Mouse (Mus musculus): Measurements from ENCODE around the gene Nupl1. TPM values are rescaled to one million over a fixed set of nuclear protein-coding genes. Genes with fewer than 3 reads are reported as not detected.

Gene Nupl1
- polyA plus RNA-seq, 1 experiment from 2014 or later: not detected

GRCm38 (mm10) chr14:60209166-60209565 lies 42.1 kb downstream of the Nupl1 start:
- no peaks in the 10 kb centered on the region for H3K9me3 ChIP-seq (ENCODE audit: control insufficient read depth, low read length)
- no peak overlapping the region for H3K27ac ChIP-seq (replicated peaks; ENCODE audit: low read depth, low read length)
- no peak overlapping the region for H3K4me2 ChIP-seq (ENCODE audit: low read length)
- H3K36me3 ChIP-seq (ENCODE audit: control insufficient read depth, insufficient read depth, low read length): no peaks in the 10 kb centered on the region
- no peak overlapping the region for H3K9ac ChIP-seq (replicated peaks; ENCODE audit: low read length)
- DNase-seq: no peak
- no peak for ATAC-seq (ENCODE audit: low FRiP score, low TSS enrichment)
- H3K4me3 ChIP-seq (replicated peaks; ENCODE audit: low read depth, low read length): no peak overlapping the region
- H3K4me1 ChIP-seq (ENCODE audit: control insufficient read depth, insufficient read depth, low read length): no peaks in the 10 kb centered on the region
- WGBS: 92% methylated on average over 7 of the region's 7 CpGs
- no peaks in the 10 kb centered on the region for H3K27me3 ChIP-seq (ENCODE audit: control insufficient read depth, insufficient read depth, low read length)

- no peak overlapping the region for H3K4me3 ChIP-seq (replicated peaks; ENCODE audit: low read depth, low read length)
- no peak for ATAC-seq (ENCODE audit: low FRiP score, low TSS enrichment)
- H3K27me3 ChIP-seq (ENCODE audit: control insufficient read depth, insufficient read depth, low read length): no peaks in the 10 kb centered on the region
- H3K36me3 ChIP-seq (ENCODE audit: control insufficient read depth, insufficient read depth, low read length): no peaks in the 10 kb centered on the region
- WGBS: 93% methylated on average over 6 of the region's 6 CpGs
- no peaks in the 10 kb centered on the region for H3K4me1 ChIP-seq (ENCODE audit: control insufficient read depth, insufficient read depth, low read length)
- DNase-seq: no peak
- H3K9ac ChIP-seq (replicated peaks; ENCODE audit: low read length): no peak overlapping the region
- H3K27ac ChIP-seq (replicated peaks; ENCODE audit: low read depth, low read length): no peak overlapping the region
- no peak overlapping the region for H3K4me2 ChIP-seq (ENCODE audit: low read length)
- no peaks in the 10 kb centered on the region for H3K9me3 ChIP-seq (ENCODE audit: control insufficient read depth, low read length)
These were observed 46.2 kb downstream of the Nupl1 start for GRCm38 (mm10) chr14:60204993-60205392.

GRCm38 (mm10) chr14:60196884-60197283 lies 54.3 kb downstream of the Nupl1 start, which contains the start of gene Atp8a2:
Gene Atp8a2, minus strand, starts transcription at chr14:60197179.
- Histone ChIP-seq H3K27ac (replicated peaks; ENCODE audit: low read depth, low read length) (no peak within 1 kb of the TSS), H3K4me1 (ENCODE audit: control insufficient read depth, insufficient read depth, low read length) (no peaks in the 10 kb centered on the region), H3K36me3 (ENCODE audit: control insufficient read depth, insufficient read depth, low read length) (no peaks in the 10 kb centered on the region), H3K4me2 (ENCODE audit: low read length) (no peak within 1 kb of the TSS), H3K9ac (replicated peaks; ENCODE audit: low read length) (no peak within 1 kb of the TSS), H3K9me3 (ENCODE audit: control insufficient read depth, low read length) (no peaks in the 10 kb centered on the region), H3K4me3 (replicated peaks; ENCODE audit: low read depth, low read length) (no peak within 1 kb of the TSS), H3K27me3 (ENCODE audit: control insufficient read depth, insufficient read depth, low read length) (no peaks in the 10 kb centered on the region)
- ATAC-seq (ENCODE audit: low FRiP score, low TSS enrichment): no peak
- WGBS: 84% methylated on average over 7 of the region's 7 CpGs
- DNase-seq: no peak

GRCm38 (mm10) chr14:60195999-60196398 lies 55.2 kb downstream of the Nupl1 start:
- Histone ChIP-seq H3K4me2 (ENCODE audit: low read length) (no peak overlapping the region), H3K9me3 (ENCODE audit: control insufficient read depth, low read length) (no peaks in the 10 kb centered on the region), H3K27me3 (ENCODE audit: control insufficient read depth, insufficient read depth, low read length) (no peaks in the 10 kb centered on the region), H3K27ac (replicated peaks; ENCODE audit: low read depth, low read length) (no peak overlapping the region), H3K4me3 (replicated peaks; ENCODE audit: low read depth, low read length) (no peak overlapping the region), H3K36me3 (ENCODE audit: control insufficient read depth, insufficient read depth, low read length) (no peaks in the 10 kb centered on the region), H3K9ac (replicated peaks; ENCODE audit: low read length) (no peak overlapping the region), H3K4me1 (ENCODE audit: control insufficient read depth, insufficient read depth, low read length) (no peaks in the 10 kb centered on the region)
- ATAC-seq (ENCODE audit: low FRiP score, low TSS enrichment) (no peak), DNase-seq (no peak)
- WGBS: 86% methylated on average over 5 of the region's 5 CpGs

- no peak overlapping the region for H3K4me3 ChIP-seq (replicated peaks; ENCODE audit: low read depth, low read length)
- WGBS: 89% methylated on average over 1 of the region's 1 CpGs
- no peak for DNase-seq
- no peak for ATAC-seq (ENCODE audit: low FRiP score, low TSS enrichment)
- H3K4me1 ChIP-seq (ENCODE audit: control insufficient read depth, insufficient read depth, low read length): no peaks in the 10 kb centered on the region
- H3K36me3 ChIP-seq (ENCODE audit: control insufficient read depth, insufficient read depth, low read length): no peaks in the 10 kb centered on the region
- H3K27ac ChIP-seq (replicated peaks; ENCODE audit: low read depth, low read length): no peak overlapping the region
- H3K9me3 ChIP-seq (ENCODE audit: control insufficient read depth, low read length): no peaks in the 10 kb centered on the region
- H3K9ac ChIP-seq (replicated peaks; ENCODE audit: low read length): no peak overlapping the region
- H3K4me2 ChIP-seq (ENCODE audit: low read length): no peak overlapping the region
- no peaks in the 10 kb centered on the region for H3K27me3 ChIP-seq (ENCODE audit: control insufficient read depth, insufficient read depth, low read length)
These were observed 56.6 kb downstream of the Nupl1 start for GRCm38 (mm10) chr14:60194606-60195005.

GRCm38 (mm10) chr14:60189771-60190170 lies 61.5 kb downstream of the Nupl1 start:
- Histone ChIP-seq H3K4me1 (ENCODE audit: control insufficient read depth, insufficient read depth, low read length) (no peaks in the 10 kb centered on the region), H3K9ac (replicated peaks; ENCODE audit: low read length) (no peak overlapping the region), H3K27me3 (ENCODE audit: control insufficient read depth, insufficient read depth, low read length) (no peaks in the 10 kb centered on the region), H3K27ac (replicated peaks; ENCODE audit: low read depth, low read length) (no peak overlapping the region), H3K4me3 (replicated peaks; ENCODE audit: low read depth, low read length) (no peak overlapping the region), H3K4me2 (ENCODE audit: low read length) (no peak overlapping the region), H3K9me3 (ENCODE audit: control insufficient read depth, low read length) (no peaks in the 10 kb centered on the region), H3K36me3 (ENCODE audit: control insufficient read depth, insufficient read depth, low read length) (no peaks in the 10 kb centered on the region)
- no peak for DNase-seq
- 70% methylated on average over 5 of the region's 5 CpGs for WGBS
- ATAC-seq (ENCODE audit: low FRiP score, low TSS enrichment): no peak

- H3K4me2 ChIP-seq (ENCODE audit: low read length): no peak overlapping the region
- no peaks in the 10 kb centered on the region for H3K27me3 ChIP-seq (ENCODE audit: control insufficient read depth, insufficient read depth, low read length)
- H3K4me1 ChIP-seq (ENCODE audit: control insufficient read depth, insufficient read depth, low read length): no peaks in the 10 kb centered on the region
- no peak for DNase-seq
- 89% methylated on average over 5 of the region's 5 CpGs for WGBS
- H3K9ac ChIP-seq (replicated peaks; ENCODE audit: low read length): no peak overlapping the region
- no peak overlapping the region for H3K27ac ChIP-seq (replicated peaks; ENCODE audit: low read depth, low read length)
- no peaks in the 10 kb centered on the region for H3K36me3 ChIP-seq (ENCODE audit: control insufficient read depth, insufficient read depth, low read length)
- no peak for ATAC-seq (ENCODE audit: low FRiP score, low TSS enrichment)
- H3K9me3 ChIP-seq (ENCODE audit: control insufficient read depth, low read length): no peaks in the 10 kb centered on the region
- no peak overlapping the region for H3K4me3 ChIP-seq (replicated peaks; ENCODE audit: low read depth, low read length)
These were observed 62.9 kb downstream of the Nupl1 start for GRCm38 (mm10) chr14:60188201-60188825.

- 97% methylated on average over 2 of the region's 2 CpGs for WGBS
- H3K4me2 ChIP-seq (ENCODE audit: low read length): no peak overlapping the region
- no peak for ATAC-seq (ENCODE audit: low FRiP score, low TSS enrichment)
These were observed 69.9 kb downstream of the Nupl1 start for GRCm38 (mm10) chr14:60181306-60181705.

GRCm38 (mm10) chr14:60178571-60178955 lies 72.7 kb downstream of the Nupl1 start:
- Histone ChIP-seq H3K27ac (replicated peaks; ENCODE audit: low read depth, low read length) (no peak overlapping the region), H3K27me3 (ENCODE audit: control insufficient read depth, insufficient read depth, low read length) (peaks cover 7% of the 10 kb centered on the region), H3K4me2 (ENCODE audit: low read length) (peak overlapping the region; percentile 91), H3K36me3 (ENCODE audit: control insufficient read depth, insufficient read depth, low read length) (0 out of 2 replicates have a peak, but pooled peaks cover 4% of the 10 kb centered on the region), H3K4me3 (replicated peaks; ENCODE audit: low read depth, low read length) (peak overlapping the region; percentile 77), H3K9me3 (ENCODE audit: control insufficient read depth, low read length) (no peaks in the 10 kb centered on the region), H3K9ac (replicated peaks; ENCODE audit: low read length) (no peak overlapping the region), H3K4me1 (ENCODE audit: control insufficient read depth, insufficient read depth, low read length) (0 out of 2 replicates have a peak, but pooled peaks cover 10% of the 10 kb centered on the region)
- DNase-seq (no peak), ATAC-seq (ENCODE audit: low FRiP score, low TSS enrichment) (no peak)
- 61% methylated on average over 2 of the region's 2 CpGs for WGBS

More at GRCm38 (mm10) chr14:60181306-60181705, 69.9 kb downstream of the Nupl1 start:
- 0 out of 2 replicates have a peak, but pooled peaks cover 10% of the 10 kb centered on the region for H3K4me1 ChIP-seq (ENCODE audit: control insufficient read depth, insufficient read depth, low read length)
- H3K4me3 ChIP-seq (replicated peaks; ENCODE audit: low read depth, low read length): no peak overlapping the region
- DNase-seq: no peak
- 0 out of 2 replicates have a peak, but pooled peaks cover 4% of the 10 kb centered on the region for H3K36me3 ChIP-seq (ENCODE audit: control insufficient read depth, insufficient read depth, low read length)
- no peaks in the 10 kb centered on the region for H3K9me3 ChIP-seq (ENCODE audit: control insufficient read depth, low read length)
- no peaks in the 10 kb centered on the region for H3K27me3 ChIP-seq (ENCODE audit: control insufficient read depth, insufficient read depth, low read length)
- no peak overlapping the region for H3K27ac ChIP-seq (replicated peaks; ENCODE audit: low read depth, low read length)
- H3K9ac ChIP-seq (replicated peaks; ENCODE audit: low read length): no peak overlapping the region

All from midbrain, embryonic 14.5 days (tissue).